Mouse (Mus musculus): ENCODE measurements around the gene Gm10642. TPM values are rescaled to one million over a fixed set of nuclear protein-coding genes. Genes with fewer than 3 reads are reported as not detected.

The Gm10642 gene
- 2.0 TPM for total RNA-seq (2023)

DNA sequence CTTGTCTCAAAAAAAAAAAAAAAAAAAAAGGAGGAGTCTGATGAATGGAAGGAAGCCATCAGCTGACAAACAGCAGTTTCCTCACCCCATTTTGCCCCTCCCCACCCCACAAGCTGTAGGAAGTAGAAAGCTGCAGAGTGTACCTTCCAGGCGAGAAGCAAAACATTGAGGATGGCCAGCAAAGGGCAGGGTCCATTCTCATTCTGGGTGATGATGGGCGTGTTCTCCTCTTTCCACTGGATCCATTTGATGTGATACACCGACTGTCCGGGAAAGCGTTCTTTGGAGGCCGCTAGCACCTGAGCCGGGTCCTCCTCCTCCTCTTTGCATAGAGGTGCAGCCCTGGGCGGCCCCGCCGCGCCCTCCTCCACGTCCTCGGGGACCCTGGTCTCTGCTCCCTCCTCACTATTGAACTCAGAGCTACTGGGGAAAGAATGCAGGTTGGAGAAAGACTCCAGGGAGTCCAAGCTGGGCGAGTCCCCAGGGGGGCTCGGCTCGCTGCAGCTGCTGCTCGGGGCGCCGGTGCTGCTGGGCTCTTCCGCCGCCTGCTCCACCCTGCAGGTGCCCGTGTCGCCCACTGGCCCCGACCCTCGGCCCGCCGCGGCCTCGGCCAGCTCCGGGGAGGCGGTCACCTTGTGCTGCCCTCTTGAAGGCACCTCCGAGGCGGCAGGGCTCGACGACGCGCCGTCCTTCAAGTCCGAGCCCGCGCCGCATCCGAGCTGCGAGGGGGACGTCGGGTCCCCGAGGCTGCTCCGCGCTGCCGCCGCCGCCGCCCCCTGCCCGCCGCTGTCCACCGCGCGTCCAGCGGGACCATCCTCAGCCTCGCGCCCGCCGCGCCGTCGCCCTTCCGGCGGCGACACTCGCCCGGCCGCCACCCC, at the start of gene Gm10642:
Gm10642 (plus strand) TSS at position 122 of the 878 bp plus-strand sequence.

DNA sequence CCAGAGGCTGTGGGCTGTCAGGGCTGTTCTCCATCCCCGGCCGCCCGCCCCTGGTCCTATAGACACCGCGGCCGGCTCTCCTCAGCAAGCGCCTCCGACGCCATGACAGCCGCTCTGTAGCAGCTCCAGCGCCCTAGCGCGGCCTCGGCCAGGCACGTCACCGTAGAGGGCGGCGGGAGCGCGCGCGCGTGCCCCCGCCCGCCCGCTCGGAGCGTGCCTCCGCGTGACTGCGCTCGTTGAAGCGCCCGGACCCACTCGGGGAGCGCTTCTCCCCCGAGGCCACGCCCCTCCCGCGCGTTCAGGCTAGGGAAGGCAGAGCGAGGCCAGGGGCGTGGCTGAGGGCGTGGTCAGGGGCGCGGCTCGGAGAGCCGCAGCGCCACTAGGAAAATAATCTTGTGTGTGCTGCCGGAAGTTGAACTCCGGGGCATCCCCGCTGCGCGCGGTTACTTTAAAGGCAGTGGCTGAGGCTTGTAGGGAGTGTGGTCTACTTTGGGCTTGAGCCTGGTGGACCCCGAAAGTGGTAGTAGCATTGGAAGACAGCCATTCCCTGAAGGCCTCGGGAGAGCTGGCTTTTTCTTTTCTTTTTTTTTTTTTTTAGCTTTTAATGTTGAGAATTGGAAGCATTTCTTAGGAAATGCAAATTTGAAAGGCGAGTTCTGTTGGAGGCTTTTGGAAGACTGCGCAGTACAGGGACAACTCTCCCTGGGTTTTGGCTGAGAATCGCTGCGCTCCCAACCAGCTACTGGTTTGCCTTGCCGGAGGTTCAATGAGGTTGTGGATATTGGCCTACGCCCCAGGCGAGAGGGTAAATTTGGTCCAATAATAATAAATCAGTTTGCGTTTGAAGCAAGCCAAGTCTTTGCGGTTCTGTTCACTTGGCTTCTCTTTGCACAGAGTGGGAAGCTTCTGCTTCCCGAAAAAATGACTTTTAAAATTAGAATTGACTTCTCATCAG, 1.2 kb downstream of the Gm10642 start, which contains the start of gene Mindy2:
Mindy2 (minus strand) TSS at position 162 of the 955 bp plus-strand sequence.

DNA sequence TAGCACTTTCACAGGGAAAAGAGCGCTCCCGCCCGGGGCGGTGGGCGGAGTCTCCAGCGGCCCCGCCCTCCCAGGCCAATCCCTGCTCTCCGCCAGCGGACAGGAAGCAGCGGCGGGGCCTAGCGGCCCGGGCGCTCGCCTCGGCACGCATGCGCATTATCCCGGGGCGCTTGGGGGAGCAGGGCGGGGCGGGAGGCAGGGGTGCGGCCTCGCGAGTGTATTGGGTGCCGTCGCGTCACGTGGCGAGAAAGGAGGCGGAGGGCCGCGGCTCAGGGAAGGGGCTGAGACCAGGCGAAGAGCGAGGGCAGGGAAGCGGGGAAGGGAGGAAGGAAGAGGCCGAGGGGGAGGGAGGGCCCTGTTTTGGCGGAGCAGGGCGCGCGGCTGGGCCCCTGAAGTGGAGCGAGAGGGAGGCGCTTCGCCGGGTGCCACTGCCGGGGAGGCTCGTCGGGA, 22.7 kb downstream of the Gm10642 start, which contains the start of gene Adam10:
Adam10 (plus strand) TSS at position 316 of the 450 bp plus-strand sequence.

Other genes with a start within 250 kb of the Gm10642 start
- gene Ccnb2, start 234.7 kb upstream of the Gm10642 start, total RNA-seq (2023) = 1.2 TPM
- gene Rnf111, start 152.5 kb upstream of the Gm10642 start, total RNA-seq (2023) = 63.2 TPM
- gene Sltm, start 113.5 kb upstream of the Gm10642 start, total RNA-seq (2023) = 109 TPM
- gene Mindy2, start 923 bp downstream of the Gm10642 start, total RNA-seq (2023) = 26.2 TPM
- gene Adam10, start 22.7 kb downstream of the Gm10642 start, total RNA-seq (2023) = 62.7 TPM